Mouse (Mus musculus): ENCODE results near the gene Zfp568. TPM values are rescaled to one million over a fixed set of nuclear protein-coding genes. Genes with fewer than 3 reads are reported as not detected.

Gene Zfp568
- polyA plus RNA-seq, 1 experiment from 2014 or later = 18.0 TPM

DNA sequence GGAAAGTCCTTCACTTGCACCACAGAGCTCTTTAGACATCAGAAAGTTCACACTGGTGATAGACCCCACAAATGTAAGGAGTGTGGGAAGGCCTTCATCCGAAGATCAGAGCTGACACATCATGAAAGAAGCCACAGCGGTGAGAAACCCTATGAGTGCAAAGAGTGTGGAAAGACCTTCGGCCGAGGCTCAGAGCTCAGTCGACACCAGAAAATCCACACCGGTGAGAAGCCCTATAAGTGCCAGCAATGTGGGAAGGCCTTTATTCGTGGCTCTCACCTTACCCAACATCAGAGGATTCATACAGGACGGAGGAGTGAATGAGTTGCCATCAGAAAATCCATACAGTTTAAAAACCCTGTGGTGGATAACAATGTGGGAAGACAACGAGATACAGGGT is 39.6 kb downstream of the Zfp568 start:
- H3K4me1 ChIP-seq (replicated peaks; ENCODE audit: control insufficient read depth, insufficient read depth, low read length) = no peaks in the 10 kb centered on the region
- H3K36me3 ChIP-seq (ENCODE audit: control insufficient read depth, insufficient read depth, low read length) = peaks cover 23% of the 10 kb centered on the region
- ATAC-seq (ENCODE audit: low FRiP score) (no peak), DNase-seq (ENCODE audit: low spot score) (no peak)
- H3K4me2 ChIP-seq (replicated peaks; ENCODE audit: low read depth, low read length) = no peak overlapping the region
- H3K9me3 ChIP-seq (ENCODE audit: control insufficient read depth, low read length) = no peaks in the 10 kb centered on the region
- H3K9ac ChIP-seq (ENCODE audit: low read depth, low read length) = no peak overlapping the region
- H3K4me3 ChIP-seq (ENCODE audit: low read depth, low read length) = no peak overlapping the region
- 96% methylated on average over 9 of the region's 9 CpGs for WGBS
- no peak overlapping the region for H3K27ac ChIP-seq (ENCODE audit: low read depth, low read length)
- H3K27me3 ChIP-seq (ENCODE audit: control insufficient read depth, insufficient read depth, low read length) = no peaks in the 10 kb centered on the region

DNA sequence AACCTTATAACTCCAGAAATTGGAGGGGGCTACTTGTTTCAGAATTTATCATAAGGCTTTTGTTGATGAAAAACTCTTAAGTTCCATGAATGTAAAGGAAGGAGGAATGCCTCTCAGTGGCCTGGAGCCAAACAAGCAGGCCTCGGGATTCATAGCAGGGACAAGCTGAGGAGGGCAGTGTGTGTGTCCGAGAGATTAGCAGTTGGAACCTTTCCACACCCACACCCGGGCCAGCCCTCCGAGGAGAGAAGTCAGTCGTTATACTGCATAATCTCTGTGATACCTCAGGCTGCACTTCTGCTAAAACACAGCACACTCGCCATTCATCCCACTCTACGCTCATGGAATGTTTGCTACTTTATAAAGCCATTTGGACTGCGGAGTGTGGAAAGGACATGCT is 40.0 kb downstream of the Zfp568 start:
- Histone ChIP-seq H3K9ac (ENCODE audit: low read depth, low read length) (no peak overlapping the region), H3K4me3 (ENCODE audit: low read depth, low read length) (no peak overlapping the region), H3K27me3 (ENCODE audit: control insufficient read depth, insufficient read depth, low read length) (no peaks in the 10 kb centered on the region), H3K9me3 (ENCODE audit: control insufficient read depth, low read length) (no peaks in the 10 kb centered on the region), H3K4me2 (replicated peaks; ENCODE audit: low read depth, low read length) (no peak overlapping the region), H3K36me3 (ENCODE audit: control insufficient read depth, insufficient read depth, low read length) (peaks cover 20% of the 10 kb centered on the region), H3K27ac (ENCODE audit: low read depth, low read length) (no peak overlapping the region), H3K4me1 (replicated peaks; ENCODE audit: control insufficient read depth, insufficient read depth, low read length) (no peaks in the 10 kb centered on the region)
- whole genome bisulfite sequencing = 90% methylated on average over 8 of the region's 8 CpGs
- no peak for DNase-seq (ENCODE audit: low spot score)
- no peak for ATAC-seq (ENCODE audit: low FRiP score)

DNA sequence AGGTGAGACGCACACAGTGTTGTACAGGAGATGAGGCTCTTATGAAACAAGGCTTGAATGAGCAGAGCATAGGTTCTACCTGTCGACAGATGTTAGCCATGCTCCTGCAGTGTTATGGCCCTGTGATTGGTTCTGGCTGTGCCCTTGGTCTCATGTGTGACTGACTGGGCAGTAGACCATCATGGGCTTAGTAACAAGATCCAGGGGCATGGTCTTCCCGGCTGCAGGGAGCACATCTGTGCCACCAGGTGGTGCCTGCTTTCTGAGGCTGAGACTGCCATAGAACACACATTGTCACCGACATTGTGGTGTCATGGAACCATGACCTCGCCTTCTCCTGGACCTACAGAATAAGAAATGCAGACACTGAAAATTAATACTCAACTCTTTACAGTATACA is 41.6 kb downstream of the Zfp568 start:
- WGBS = 84% methylated on average over 5 of the region's 5 CpGs
- no peak overlapping the region for H3K4me3 ChIP-seq (ENCODE audit: low read depth, low read length)
- no peak overlapping the region for H3K9ac ChIP-seq (ENCODE audit: low read depth, low read length)
- H3K27ac ChIP-seq (ENCODE audit: low read depth, low read length) = no peak overlapping the region
- H3K36me3 ChIP-seq (ENCODE audit: control insufficient read depth, insufficient read depth, low read length) = peaks cover 18% of the 10 kb centered on the region
- no peaks in the 10 kb centered on the region for H3K27me3 ChIP-seq (ENCODE audit: control insufficient read depth, insufficient read depth, low read length)
- H3K4me1 ChIP-seq (replicated peaks; ENCODE audit: control insufficient read depth, insufficient read depth, low read length) = no peaks in the 10 kb centered on the region
- H3K9me3 ChIP-seq (ENCODE audit: control insufficient read depth, low read length) = no peaks in the 10 kb centered on the region
- H3K4me2 ChIP-seq (replicated peaks; ENCODE audit: low read depth, low read length) = no peak overlapping the region
- DNase-seq (ENCODE audit: low spot score) (no peak), ATAC-seq (ENCODE audit: low FRiP score) (no peak)

DNA sequence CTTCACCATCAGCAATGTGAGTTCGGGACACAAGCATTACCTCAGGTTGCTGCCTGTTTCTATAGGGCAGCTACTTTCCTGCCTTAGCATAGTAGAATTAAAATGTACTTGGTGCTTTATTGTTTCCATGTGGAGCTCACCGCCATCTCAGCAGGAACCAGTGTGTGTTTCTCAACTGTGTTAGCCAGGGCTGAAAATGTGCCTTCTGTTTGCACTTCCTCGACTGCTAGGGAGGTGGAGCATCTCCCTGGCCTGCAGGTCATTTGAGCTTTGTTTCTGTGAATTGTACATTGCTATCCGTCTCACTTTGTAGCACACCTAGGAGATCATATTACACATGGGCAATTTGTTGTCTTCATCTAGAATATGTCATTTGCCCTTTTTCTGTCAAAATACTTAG is 43.6 kb downstream of the Zfp568 start:
- ATAC-seq (ENCODE audit: low FRiP score) = no peak
- Histone ChIP-seq H3K27ac (ENCODE audit: low read depth, low read length) (no peak overlapping the region), H3K9me3 (ENCODE audit: control insufficient read depth, low read length) (no peaks in the 10 kb centered on the region), H3K4me3 (ENCODE audit: low read depth, low read length) (no peak overlapping the region), H3K4me2 (replicated peaks; ENCODE audit: low read depth, low read length) (no peak overlapping the region), H3K4me1 (replicated peaks; ENCODE audit: control insufficient read depth, insufficient read depth, low read length) (no peaks in the 10 kb centered on the region), H3K27me3 (ENCODE audit: control insufficient read depth, insufficient read depth, low read length) (no peaks in the 10 kb centered on the region), H3K36me3 (ENCODE audit: control insufficient read depth, insufficient read depth, low read length) (peaks cover 15% of the 10 kb centered on the region), H3K9ac (ENCODE audit: low read depth, low read length) (no peak overlapping the region)
- DNase-seq (ENCODE audit: low spot score) = no peak
- WGBS = 68% methylated on average over 4 of the region's 4 CpGs

DNA sequence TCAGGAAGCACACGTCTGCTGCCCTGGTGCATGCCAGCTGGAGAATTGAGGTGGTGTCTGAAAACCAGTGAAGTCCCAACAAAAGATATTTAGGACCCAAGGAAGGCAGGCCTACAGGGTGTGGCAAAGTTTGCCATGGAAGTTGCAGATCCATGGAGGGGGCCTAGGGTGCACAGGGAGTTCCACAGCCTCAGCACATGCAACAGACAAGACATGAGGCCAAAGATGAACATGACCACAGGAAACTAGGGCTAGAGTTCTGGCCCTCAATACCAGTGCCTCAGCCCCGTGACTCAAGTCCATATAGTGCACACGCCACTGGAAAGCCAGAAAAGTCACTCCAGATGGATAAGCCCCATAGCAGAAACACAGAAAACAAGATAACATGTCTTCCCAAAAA is 44.8 kb downstream of the Zfp568 start:
- Histone ChIP-seq H3K27ac (ENCODE audit: low read depth, low read length) (no peak overlapping the region), H3K9ac (ENCODE audit: low read depth, low read length) (no peak overlapping the region), H3K27me3 (ENCODE audit: control insufficient read depth, insufficient read depth, low read length) (no peaks in the 10 kb centered on the region), H3K4me2 (replicated peaks; ENCODE audit: low read depth, low read length) (no peak overlapping the region), H3K9me3 (ENCODE audit: control insufficient read depth, low read length) (no peaks in the 10 kb centered on the region), H3K36me3 (ENCODE audit: control insufficient read depth, insufficient read depth, low read length) (peaks cover 3% of the 10 kb centered on the region; the same call in 1 of the 2 replicates), H3K4me3 (ENCODE audit: low read depth, low read length) (no peak overlapping the region), H3K4me1 (replicated peaks; ENCODE audit: control insufficient read depth, insufficient read depth, low read length) (no peaks in the 10 kb centered on the region)
- DNase-seq (ENCODE audit: low spot score) (no peak), ATAC-seq (ENCODE audit: low FRiP score) (no peak)
- WGBS = 89% methylated on average over 3 of the region's 3 CpGs

DNA sequence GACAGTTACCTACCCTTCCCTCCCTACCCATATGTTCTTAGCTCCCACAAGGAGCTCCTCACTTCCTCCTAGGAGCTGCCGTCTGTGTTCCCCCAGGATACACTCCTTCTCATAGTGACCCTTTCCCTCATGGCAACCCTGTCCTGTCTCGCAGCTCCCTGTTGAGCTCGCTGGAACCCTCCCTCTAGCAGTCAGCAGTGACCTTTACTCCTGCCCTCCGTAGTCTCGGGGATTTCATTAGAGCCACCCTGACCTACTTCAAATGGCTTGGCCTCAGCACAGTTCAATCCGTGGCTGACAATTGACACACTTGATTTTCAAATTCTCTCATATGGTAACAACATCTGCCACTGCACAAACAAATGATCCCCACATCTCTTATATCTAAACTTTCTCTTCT is 46.9 kb downstream of the Zfp568 start:
- H3K4me1 ChIP-seq (replicated peaks; ENCODE audit: control insufficient read depth, insufficient read depth, low read length) = no peaks in the 10 kb centered on the region
- DNase-seq (ENCODE audit: low spot score) (no peak), ATAC-seq (ENCODE audit: low FRiP score) (no peak)
- H3K9me3 ChIP-seq (ENCODE audit: control insufficient read depth, low read length) = no peaks in the 10 kb centered on the region
- H3K36me3 ChIP-seq (ENCODE audit: control insufficient read depth, insufficient read depth, low read length) = no peaks in the 10 kb centered on the region
- no peak overlapping the region for H3K4me3 ChIP-seq (ENCODE audit: low read depth, low read length)
- H3K27ac ChIP-seq (ENCODE audit: low read depth, low read length) = no peak overlapping the region
- H3K4me2 ChIP-seq (replicated peaks; ENCODE audit: low read depth, low read length) = no peak overlapping the region
- no peak overlapping the region for H3K9ac ChIP-seq (ENCODE audit: low read depth, low read length)
- H3K27me3 ChIP-seq (ENCODE audit: control insufficient read depth, insufficient read depth, low read length) = no peaks in the 10 kb centered on the region
- WGBS = 28% methylated on average over 6 of the region's 6 CpGs

DNA sequence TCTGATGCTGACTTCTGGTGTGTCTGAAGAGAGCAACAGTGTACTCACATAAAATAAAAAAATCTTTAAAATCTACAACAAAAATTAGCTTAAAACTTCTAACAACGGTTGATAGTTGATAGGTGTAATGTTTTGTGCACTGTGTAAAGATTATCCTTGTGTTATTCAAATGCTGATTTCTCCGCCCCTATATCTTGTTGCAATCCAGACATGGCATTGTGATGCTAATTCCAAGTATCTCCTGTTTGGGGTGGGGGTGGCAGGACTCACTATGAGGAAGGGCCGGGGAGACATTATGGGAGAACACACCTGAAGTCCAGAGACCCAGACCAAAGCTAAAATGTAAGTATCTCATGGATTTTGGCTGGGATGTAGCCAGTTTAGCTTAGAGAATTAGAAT is 47.6 kb downstream of the Zfp568 start:
- no peak overlapping the region for H3K4me2 ChIP-seq (replicated peaks; ENCODE audit: low read depth, low read length)
- no peaks in the 10 kb centered on the region for H3K36me3 ChIP-seq (ENCODE audit: control insufficient read depth, insufficient read depth, low read length)
- 82% methylated on average over 3 of the region's 3 CpGs for WGBS
- no peak for ATAC-seq (ENCODE audit: low FRiP score)
- H3K9ac ChIP-seq (ENCODE audit: low read depth, low read length) = no peak overlapping the region
- H3K27me3 ChIP-seq (ENCODE audit: control insufficient read depth, insufficient read depth, low read length) = no peaks in the 10 kb centered on the region
- H3K27ac ChIP-seq (ENCODE audit: low read depth, low read length) = no peak overlapping the region
- DNase-seq (ENCODE audit: low spot score) = no peak
- no peaks in the 10 kb centered on the region for H3K9me3 ChIP-seq (ENCODE audit: control insufficient read depth, low read length)
- no peak overlapping the region for H3K4me3 ChIP-seq (ENCODE audit: low read depth, low read length)
- no peaks in the 10 kb centered on the region for H3K4me1 ChIP-seq (replicated peaks; ENCODE audit: control insufficient read depth, insufficient read depth, low read length)

DNA sequence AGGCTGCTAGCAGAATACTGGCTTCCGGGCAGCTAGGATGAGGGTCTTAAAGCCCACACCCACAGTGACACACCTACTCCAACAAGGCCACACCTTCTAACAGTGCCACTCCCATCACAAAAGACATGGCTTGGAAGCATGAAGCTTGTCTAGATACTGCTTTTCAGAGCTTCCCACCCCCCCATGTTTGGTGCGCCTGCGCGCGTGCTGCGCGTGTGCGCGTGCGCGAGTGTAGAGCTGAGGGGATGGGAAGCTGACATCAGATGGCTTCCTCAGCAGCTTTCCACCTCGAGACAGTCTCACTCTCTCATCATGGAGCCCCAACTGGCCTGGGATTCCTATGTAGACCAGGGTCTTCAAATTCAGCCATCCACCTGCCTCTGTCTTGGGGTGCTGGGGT is 50.6 kb downstream of the Zfp568 start:
- no peaks in the 10 kb centered on the region for H3K9me3 ChIP-seq (ENCODE audit: control insufficient read depth, low read length)
- H3K4me1 ChIP-seq (replicated peaks; ENCODE audit: control insufficient read depth, insufficient read depth, low read length) = no peaks in the 10 kb centered on the region
- H3K9ac ChIP-seq (ENCODE audit: low read depth, low read length) = no peak overlapping the region
- WGBS = 90% methylated on average over 12 of the region's 12 CpGs
- no peak for ATAC-seq (ENCODE audit: low FRiP score)
- H3K4me2 ChIP-seq (replicated peaks; ENCODE audit: low read depth, low read length) = no peak overlapping the region
- H3K4me3 ChIP-seq (ENCODE audit: low read depth, low read length) = no peak overlapping the region
- H3K27me3 ChIP-seq (ENCODE audit: control insufficient read depth, insufficient read depth, low read length) = no peaks in the 10 kb centered on the region
- DNase-seq (ENCODE audit: low spot score) = no peak
- 0 out of 2 replicates have a peak, but pooled peaks cover 4% of the 10 kb centered on the region for H3K36me3 ChIP-seq (ENCODE audit: control insufficient read depth, insufficient read depth, low read length)
- no peak overlapping the region for H3K27ac ChIP-seq (ENCODE audit: low read depth, low read length)

DNA sequence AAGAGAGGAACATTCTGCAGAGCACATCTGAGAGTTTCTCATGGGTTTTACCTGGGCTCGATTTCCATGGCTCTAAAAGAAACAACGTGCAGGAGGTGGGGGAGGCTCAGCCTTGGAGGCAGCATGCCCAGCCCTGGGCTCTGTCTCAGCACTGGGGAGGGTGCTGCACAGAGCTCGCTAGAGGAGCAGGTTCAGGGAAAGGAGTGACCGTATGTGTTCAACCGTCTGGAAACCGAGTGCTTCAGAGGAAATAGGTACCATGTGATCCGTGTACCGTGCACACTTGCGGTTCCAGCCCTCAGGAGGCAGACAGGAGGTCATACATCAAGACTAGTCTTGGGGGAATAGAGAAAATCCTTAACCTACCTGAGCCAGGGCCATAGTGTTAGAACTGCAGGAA is 60.6 kb downstream of the Zfp568 start:
- Histone ChIP-seq H3K4me1 (replicated peaks; ENCODE audit: control insufficient read depth, insufficient read depth, low read length) (no peaks in the 10 kb centered on the region), H3K36me3 (ENCODE audit: control insufficient read depth, insufficient read depth, low read length) (no peaks in the 10 kb centered on the region), H3K27ac (ENCODE audit: low read depth, low read length) (no peak overlapping the region), H3K4me2 (replicated peaks; ENCODE audit: low read depth, low read length) (no peak overlapping the region), H3K9me3 (ENCODE audit: control insufficient read depth, low read length) (no peaks in the 10 kb centered on the region), H3K9ac (ENCODE audit: low read depth, low read length) (no peak overlapping the region), H3K4me3 (ENCODE audit: low read depth, low read length) (no peak overlapping the region), H3K27me3 (ENCODE audit: control insufficient read depth, insufficient read depth, low read length) (no peaks in the 10 kb centered on the region)
- WGBS = 65% methylated on average over 9 of the region's 9 CpGs
- DNase-seq (ENCODE audit: low spot score) (no peak), ATAC-seq (ENCODE audit: low FRiP score) (no peak)

All from hindbrain, embryonic 11.5 days (tissue).